Mouse (Mus musculus) regulatory T cell (primary cell): ENCODE results near the gene Cpe.

Source experiments
- in situ Hi-C: fragments of 300-600 bp; cut with MboI, MseI; formaldehyde crosslinking; loops from one replicate; pipeline ENCODE4 v1.15.1; 2025; ENCODE audit warnings: high pct_unique_total_duplicates

Cpe gene

GRCm38 (mm10) chr8:64692651-64693201 is at the start of gene Cpe:
Gene Cpe, minus strand, starts transcription at chr8:64693054.
- in situ Hi-C loops = no loop called here

GRCm38 (mm10) chr8:64740547-64741211 is 47.8 kb upstream of the Cpe start:
- in situ Hi-C loops = no loop called here

GRCm38 (mm10) chr8:64738916-64739315 is 46.1 kb upstream of the Cpe start:
- in situ Hi-C loops = loop anchor here (10.0 kb wide), 1 partner anchor 116 kb away; the partner anchor contains the start of gene Klhl2

- in situ Hi-C loops = loop anchor here (10.0 kb wide), 1 partner anchor 118 kb away; the partner anchor contains the start of gene Klhl2
These were observed 44.0 kb upstream of the Cpe start for GRCm38 (mm10) chr8:64736767-64737323.

- in situ Hi-C loops = loop anchor here (10.0 kb wide), 1 partner anchor 120 kb away; the partner anchor contains the start of gene Klhl2
These were observed 42.3 kb upstream of the Cpe start for GRCm38 (mm10) chr8:64735161-64735560.

GRCm38 (mm10) chr8:64733271-64733943 is 40.6 kb upstream of the Cpe start, which contains the start of gene Msmo1:
Gene Msmo1, minus strand, starts transcription at chr8:64733792.
- in situ Hi-C loops = loop anchor here (5.0 to 10.0 kb wide), 2 partner anchors 121 to 209 kb away; partner anchors contain the start of gene Klhl2

GRCm38 (mm10) chr8:64732596-64732995 is 39.7 kb upstream of the Cpe start:
- in situ Hi-C loops = loop anchor here (5.0 to 10.0 kb wide), 2 partner anchors 122 to 210 kb away; partner anchors contain the start of gene Klhl2

GRCm38 (mm10) chr8:64728156-64728555 is 35.3 kb upstream of the Cpe start:
- in situ Hi-C loops = no loop called here

- in situ Hi-C loops = no loop called here
These were observed 33.4 kb upstream of the Cpe start for GRCm38 (mm10) chr8:64726190-64726695.

- in situ Hi-C loops = no loop called here
These were observed 30.4 kb upstream of the Cpe start for GRCm38 (mm10) chr8:64723206-64723605.

GRCm38 (mm10) chr8:64717868-64718267 is 25.0 kb upstream of the Cpe start:
- in situ Hi-C loops = no loop called here

- in situ Hi-C loops = no loop called here
These were observed 19.6 kb upstream of the Cpe start for GRCm38 (mm10) chr8:64712499-64712898.

- in situ Hi-C loops = no loop called here
These were observed 18.7 kb upstream of the Cpe start for GRCm38 (mm10) chr8:64711544-64711943.

- in situ Hi-C loops = no loop called here
These were observed 14.6 kb upstream of the Cpe start for GRCm38 (mm10) chr8:64707481-64707880.

GRCm38 (mm10) chr8:64703191-64703590 is 10.3 kb upstream of the Cpe start:
- in situ Hi-C loops = no loop called here

- in situ Hi-C loops = no loop called here
These were observed 1.1 kb downstream of the Cpe start for GRCm38 (mm10) chr8:64691591-64692401.

GRCm38 (mm10) chr8:64690845-64691244 is 2.0 kb downstream of the Cpe start:
- in situ Hi-C loops = no loop called here

- in situ Hi-C loops = no loop called here
These were observed 2.5 kb downstream of the Cpe start for GRCm38 (mm10) chr8:64690306-64690705.

GRCm38 (mm10) chr8:64688741-64689140 is 4.1 kb downstream of the Cpe start:
- in situ Hi-C loops = no loop called here

- in situ Hi-C loops = no loop called here
These were observed 4.7 kb downstream of the Cpe start for GRCm38 (mm10) chr8:64688161-64688560.

GRCm38 (mm10) chr8:64682501-64682900 is 10.4 kb downstream of the Cpe start:
- in situ Hi-C loops = no loop called here
